Mouse (Mus musculus): ENCODE results near the gene Gzmf. TPM values are rescaled to one million over a fixed set of nuclear protein-coding genes. Genes with fewer than 3 reads are reported as not detected.
"Not testable (repeated sequence)": the region's sequence is repeated elsewhere in the genome, so short reads cannot be mapped to it uniquely, and the experiment has no call there.

The Gzmf gene
- polyA plus RNA-seq, 1 experiment from 2014 or later: not detected

DNA sequence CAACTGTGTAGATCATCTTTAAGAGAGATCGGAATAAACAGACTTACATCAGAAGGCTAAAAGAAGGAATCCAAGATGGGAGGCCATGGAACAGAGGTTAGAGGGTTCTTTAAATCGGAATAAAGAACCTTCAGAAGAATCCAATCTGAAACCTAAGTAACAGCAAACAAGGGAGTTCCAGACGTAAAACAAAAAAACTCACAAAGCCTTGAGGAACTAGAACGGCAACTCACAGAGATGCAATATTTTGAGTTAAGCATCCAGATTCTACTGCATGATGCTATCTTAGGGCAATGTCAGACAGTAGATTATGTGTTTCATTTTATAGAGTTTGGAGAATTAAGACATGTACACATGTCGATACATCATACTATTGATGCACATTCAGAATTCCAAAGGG, 36.7 kb downstream of the Gzmf start, which contains the start of gene Gzmn:
Gene Gzmn (minus strand): TSS at position 101 of the 400 bp plus-strand sequence.
- no peaks in the 10 kb centered on the region for H3K27me3 ChIP-seq (ENCODE audit: control insufficient read depth, insufficient read depth, low read length)
- no peak within 1 kb of the TSS for H3K9ac ChIP-seq (replicated peaks; ENCODE audit: low read depth, low read length)
- no peak within 1 kb of the TSS for H3K4me2 ChIP-seq (replicated peaks; ENCODE audit: low read depth, low read length)
- no peak within 1 kb of the TSS for H3K27ac ChIP-seq (ENCODE audit: low read length)
- no peak for ATAC-seq (ENCODE audit: insufficient number of reproducible peaks, insufficient read depth, low FRiP score, low read depth)
- H3K9me3 ChIP-seq (ENCODE audit: control insufficient read depth, low read depth, low read length): no peaks in the 10 kb centered on the region
- H3K36me3 ChIP-seq (ENCODE audit: control insufficient read depth, insufficient read depth, low read length): no peaks in the 10 kb centered on the region
- no peaks in the 10 kb centered on the region for H3K4me1 ChIP-seq (ENCODE audit: control insufficient read depth, insufficient read depth, low read length)
- no peak within 1 kb of the TSS for H3K4me3 ChIP-seq (ENCODE audit: low read depth, low read length)
- WGBS: 88% methylated on average over 5 of the region's 5 CpGs

DNA sequence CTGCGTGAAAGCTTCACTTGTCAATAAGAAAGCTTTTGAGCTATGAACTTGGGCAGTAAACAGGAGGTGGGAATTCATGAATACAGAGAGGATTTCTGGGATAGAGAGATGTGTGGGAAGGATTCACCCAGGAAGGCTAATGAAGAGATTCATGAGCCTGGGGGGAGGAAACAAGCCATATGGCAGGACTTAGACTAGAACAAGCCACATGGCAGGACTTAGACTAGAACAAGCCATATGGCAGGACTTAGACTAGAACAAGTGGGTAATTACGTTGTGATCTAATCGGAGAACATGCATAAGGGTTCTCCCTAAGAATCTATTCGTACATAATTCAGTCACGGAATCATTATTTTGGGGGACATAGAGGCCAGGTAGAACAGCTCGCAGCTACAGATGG, 37.8 kb downstream of the Gzmf start:
- WGBS: 87% methylated on average over 6 of the region's 6 CpGs
- H3K4me2 ChIP-seq (replicated peaks; ENCODE audit: low read depth, low read length): no peak overlapping the region
- no peaks in the 10 kb centered on the region for H3K36me3 ChIP-seq (ENCODE audit: control insufficient read depth, insufficient read depth, low read length)
- no peaks in the 10 kb centered on the region for H3K4me1 ChIP-seq (ENCODE audit: control insufficient read depth, insufficient read depth, low read length)
- H3K9me3 ChIP-seq (ENCODE audit: control insufficient read depth, low read depth, low read length): no peaks in the 10 kb centered on the region
- H3K27me3 ChIP-seq (ENCODE audit: control insufficient read depth, insufficient read depth, low read length): no peaks in the 10 kb centered on the region
- no peak for ATAC-seq (ENCODE audit: insufficient number of reproducible peaks, insufficient read depth, low FRiP score, low read depth)
- no peak overlapping the region for H3K9ac ChIP-seq (replicated peaks; ENCODE audit: low read depth, low read length)
- H3K27ac ChIP-seq (ENCODE audit: low read length): no peak overlapping the region
- no peak overlapping the region for H3K4me3 ChIP-seq (ENCODE audit: low read depth, low read length)

DNA sequence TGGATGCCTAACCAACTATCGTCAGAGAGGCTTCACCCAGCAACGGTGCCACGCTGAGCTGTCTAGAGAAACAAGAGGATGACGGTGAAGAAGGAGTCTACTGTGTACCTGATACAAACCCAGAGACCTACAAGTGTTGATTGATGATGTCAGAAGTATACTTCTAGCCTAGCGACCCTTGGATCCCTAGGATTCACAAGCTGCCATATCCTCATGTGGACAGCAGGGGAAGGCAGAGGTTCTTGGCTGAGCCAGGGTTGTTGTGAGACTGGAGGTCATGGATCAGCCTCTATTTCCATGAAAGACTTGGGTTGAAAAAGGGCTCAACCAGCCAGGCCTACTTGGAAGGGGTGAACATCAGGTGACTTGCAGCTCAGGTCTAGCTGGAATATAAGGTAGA, 38.5 kb downstream of the Gzmf start:
- no peaks in the 10 kb centered on the region for H3K9me3 ChIP-seq (ENCODE audit: control insufficient read depth, low read depth, low read length)
- no peak overlapping the region for H3K9ac ChIP-seq (replicated peaks; ENCODE audit: low read depth, low read length)
- no peak for ATAC-seq (ENCODE audit: insufficient number of reproducible peaks, insufficient read depth, low FRiP score, low read depth)
- H3K27me3 ChIP-seq (ENCODE audit: control insufficient read depth, insufficient read depth, low read length): no peaks in the 10 kb centered on the region
- no peak overlapping the region for H3K27ac ChIP-seq (ENCODE audit: low read length)
- H3K4me2 ChIP-seq (replicated peaks; ENCODE audit: low read depth, low read length): no peak overlapping the region
- no peaks in the 10 kb centered on the region for H3K4me1 ChIP-seq (ENCODE audit: control insufficient read depth, insufficient read depth, low read length)
- H3K36me3 ChIP-seq (ENCODE audit: control insufficient read depth, insufficient read depth, low read length): no peaks in the 10 kb centered on the region
- 89% methylated on average over 5 of the region's 5 CpGs for WGBS
- no peak overlapping the region for H3K4me3 ChIP-seq (ENCODE audit: low read depth, low read length)

DNA sequence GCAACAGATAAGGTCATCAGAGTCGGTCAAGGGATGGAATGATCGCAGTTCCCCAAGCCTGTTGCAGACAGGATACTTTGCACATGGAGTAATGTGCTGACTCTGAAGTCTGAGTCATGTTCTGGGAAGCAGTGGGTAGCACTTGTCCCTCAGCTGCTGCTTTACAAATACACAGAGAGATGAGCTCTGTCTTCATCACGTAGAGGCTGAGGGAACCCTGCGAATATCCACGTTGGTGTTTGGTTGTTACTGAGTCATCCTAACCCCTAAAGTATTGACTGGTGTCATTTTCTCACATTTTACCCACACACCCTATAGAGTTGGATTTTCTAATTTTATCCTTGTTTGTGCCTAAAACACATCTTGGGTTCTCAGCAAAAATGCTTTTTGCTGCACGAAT, 43.2 kb downstream of the Gzmf start:
- ATAC-seq (ENCODE audit: insufficient number of reproducible peaks, insufficient read depth, low FRiP score, low read depth): no peak
- no peaks in the 10 kb centered on the region for H3K4me1 ChIP-seq (ENCODE audit: control insufficient read depth, insufficient read depth, low read length)
- H3K9me3 ChIP-seq (ENCODE audit: control insufficient read depth, low read depth, low read length): no peaks in the 10 kb centered on the region
- H3K4me3 ChIP-seq (ENCODE audit: low read depth, low read length): no peak overlapping the region
- H3K9ac ChIP-seq (replicated peaks; ENCODE audit: low read depth, low read length): no peak overlapping the region
- H3K4me2 ChIP-seq (replicated peaks; ENCODE audit: low read depth, low read length): no peak overlapping the region
- H3K27ac ChIP-seq (ENCODE audit: low read length): no peak overlapping the region
- WGBS: 75% methylated on average over 6 of the region's 6 CpGs
- no peaks in the 10 kb centered on the region for H3K27me3 ChIP-seq (ENCODE audit: control insufficient read depth, insufficient read depth, low read length)
- no peaks in the 10 kb centered on the region for H3K36me3 ChIP-seq (ENCODE audit: control insufficient read depth, insufficient read depth, low read length)

DNA sequence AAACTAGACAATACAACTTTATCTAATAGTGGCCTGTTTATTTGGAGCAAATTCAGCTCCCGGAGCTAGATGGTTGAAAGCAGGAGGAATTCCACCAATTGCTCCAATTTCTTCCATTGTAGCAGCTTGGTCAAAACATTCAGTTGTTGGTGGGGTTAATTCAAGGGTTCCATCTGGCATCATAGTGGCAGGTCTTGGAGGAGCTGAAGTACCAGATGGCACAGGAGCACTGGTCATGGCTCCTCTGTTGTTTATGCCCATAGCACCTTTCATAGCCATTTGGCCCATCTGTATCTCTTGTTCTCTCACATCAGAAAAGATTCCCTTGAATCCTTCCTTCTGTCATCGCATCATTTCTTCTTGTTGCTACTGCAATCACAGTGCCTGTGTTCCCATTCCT, 49.1 kb downstream of the Gzmf start:
- ATAC-seq (ENCODE audit: insufficient number of reproducible peaks, insufficient read depth, low FRiP score, low read depth): no peak
- no peak overlapping the region for H3K27ac ChIP-seq (ENCODE audit: low read length)
- H3K36me3 ChIP-seq (ENCODE audit: control insufficient read depth, insufficient read depth, low read length): no peaks in the 10 kb centered on the region
- no peak overlapping the region for H3K9ac ChIP-seq (replicated peaks; ENCODE audit: low read depth, low read length)
- no peaks in the 10 kb centered on the region for H3K27me3 ChIP-seq (ENCODE audit: control insufficient read depth, insufficient read depth, low read length)
- H3K4me3 ChIP-seq (ENCODE audit: low read depth, low read length): no peak overlapping the region
- WGBS: 93% methylated on average over 2 of the region's 2 CpGs
- H3K9me3 ChIP-seq (ENCODE audit: control insufficient read depth, low read depth, low read length): no peaks in the 10 kb centered on the region
- no peak overlapping the region for H3K4me2 ChIP-seq (replicated peaks; ENCODE audit: low read depth, low read length)
- no peaks in the 10 kb centered on the region for H3K4me1 ChIP-seq (ENCODE audit: control insufficient read depth, insufficient read depth, low read length)

DNA sequence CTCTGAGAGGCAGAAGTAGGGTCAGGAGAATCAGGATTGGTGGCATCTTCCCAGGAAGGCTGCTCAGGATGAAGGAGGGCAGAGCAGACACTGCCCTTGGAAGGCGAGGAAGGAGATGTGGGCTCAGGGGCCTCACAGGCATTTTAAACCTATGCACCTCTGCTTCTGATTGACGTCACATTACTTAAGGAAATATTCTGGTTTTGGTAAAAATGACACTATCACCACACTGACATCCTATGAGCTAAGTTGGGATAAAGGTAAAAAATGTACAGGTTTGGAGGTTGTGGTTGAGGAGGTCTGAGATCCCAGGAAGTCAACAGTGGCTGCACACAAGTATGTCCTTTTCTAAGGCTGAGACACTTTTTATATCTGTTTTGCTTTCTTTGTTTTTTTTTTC, 51.7 kb downstream of the Gzmf start, which contains the start of gene Gzmg:
Gene Gzmg (minus strand): TSS at position 101 of the 400 bp plus-strand sequence.
- H3K4me1 ChIP-seq (ENCODE audit: control insufficient read depth, insufficient read depth, low read length); H3K36me3 ChIP-seq (ENCODE audit: control insufficient read depth, insufficient read depth, low read length); ATAC-seq (ENCODE audit: insufficient number of reproducible peaks, insufficient read depth, low FRiP score, low read depth); H3K9me3 ChIP-seq (ENCODE audit: control insufficient read depth, low read depth, low read length); H3K27ac ChIP-seq (ENCODE audit: low read length); H3K27me3 ChIP-seq (ENCODE audit: control insufficient read depth, insufficient read depth, low read length); H3K9ac ChIP-seq (replicated peaks; ENCODE audit: low read depth, low read length); H3K4me2 ChIP-seq (replicated peaks; ENCODE audit: low read depth, low read length); H3K4me3 ChIP-seq (ENCODE audit: low read depth, low read length): not testable (repeated sequence)
- 82% methylated on average over 2 of the region's 2 CpGs for WGBS

DNA sequence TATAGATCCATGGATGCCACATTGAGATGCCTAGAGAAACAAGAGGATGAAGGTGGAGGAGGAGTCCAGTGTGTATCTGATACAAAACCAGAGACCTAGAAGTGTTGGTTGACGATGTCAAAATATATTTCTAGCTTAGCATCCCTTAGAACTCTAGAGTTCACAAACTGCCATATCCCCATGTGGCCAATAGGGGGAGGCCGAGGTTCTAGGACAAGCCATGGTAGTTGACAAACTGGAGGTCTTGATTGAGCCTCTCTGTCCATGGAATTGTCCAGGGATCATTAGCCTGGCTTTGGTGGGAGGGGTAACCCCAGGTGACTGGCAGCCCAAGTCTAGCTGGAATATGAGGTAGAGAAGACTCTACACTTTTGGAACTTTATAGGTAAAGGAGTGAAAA, 55.9 kb downstream of the Gzmf start:
- no peak for ATAC-seq (ENCODE audit: insufficient number of reproducible peaks, insufficient read depth, low FRiP score, low read depth)
- Histone ChIP-seq H3K4me1 (ENCODE audit: control insufficient read depth, insufficient read depth, low read length) (no peaks in the 10 kb centered on the region), H3K27me3 (ENCODE audit: control insufficient read depth, insufficient read depth, low read length) (no peaks in the 10 kb centered on the region), H3K36me3 (ENCODE audit: control insufficient read depth, insufficient read depth, low read length) (no peaks in the 10 kb centered on the region), H3K4me3 (ENCODE audit: low read depth, low read length) (no peak overlapping the region), H3K9ac (replicated peaks; ENCODE audit: low read depth, low read length) (no peak overlapping the region), H3K9me3 (ENCODE audit: control insufficient read depth, low read depth, low read length) (no peaks in the 10 kb centered on the region), H3K4me2 (replicated peaks; ENCODE audit: low read depth, low read length) (no peak overlapping the region), H3K27ac (ENCODE audit: low read length) (no peak overlapping the region)
- 73% methylated on average over 2 of the region's 2 CpGs for WGBS

Other genes with a start within 250 kb of the Gzmf start
- gene Mcpt1, start 193.4 kb downstream of the Gzmf start, polyA plus RNA-seq (2014; fragmentation: Nextera tagmentation; extraction: Ambion mirVana): 0.58 and 0.86 TPM in 2 replicates
- gene Mcpt9, start 180.9 kb downstream of the Gzmf start, polyA plus RNA-seq (2014; fragmentation: Nextera tagmentation; extraction: Ambion mirVana): not detected in 2 replicates
- 0.64 and 1.0 TPM in 2 replicates for gene Mcpt2, start 169.4 kb downstream of the Gzmf start, polyA plus RNA-seq (2014; fragmentation: Nextera tagmentation; extraction: Ambion mirVana)
- gene Mcpt4, start 149.1 kb downstream of the Gzmf start, polyA plus RNA-seq (2014; fragmentation: Nextera tagmentation; extraction: Ambion mirVana): 0.52 and 1.2 TPM in 2 replicates
- 1.0 and 1.5 TPM in 2 replicates for gene Mcpt8, start 126.1 kb downstream of the Gzmf start, polyA plus RNA-seq (2014; fragmentation: Nextera tagmentation; extraction: Ambion mirVana)
- 0.43 and 0.51 TPM in 2 replicates for gene Ctsg, start 108.8 kb downstream of the Gzmf start, polyA plus RNA-seq (2014; fragmentation: Nextera tagmentation; extraction: Ambion mirVana)
- not detected in 2 replicates for gene Gzme, start 90.8 kb downstream of the Gzmf start, polyA plus RNA-seq (2014; fragmentation: Nextera tagmentation; extraction: Ambion mirVana)
- gene Gzmd, start 78.8 kb downstream of the Gzmf start, polyA plus RNA-seq (2014; fragmentation: Nextera tagmentation; extraction: Ambion mirVana): not detected in 2 replicates
- not detected in 2 replicates for gene Gzmg, start 51.8 kb downstream of the Gzmf start, polyA plus RNA-seq (2014; fragmentation: Nextera tagmentation; extraction: Ambion mirVana)
- gene Gzmn, start 36.8 kb downstream of the Gzmf start, polyA plus RNA-seq (2014; fragmentation: Nextera tagmentation; extraction: Ambion mirVana): not detected in 2 replicates
- not detected in 2 replicates for gene Gzmc, start 23.2 kb upstream of the Gzmf start, polyA plus RNA-seq (2014; fragmentation: Nextera tagmentation; extraction: Ambion mirVana)
- gene Gzmb, start 50.8 kb upstream of the Gzmf start, polyA plus RNA-seq (2014; fragmentation: Nextera tagmentation; extraction: Ambion mirVana): 0.41 and 1.0 TPM in 2 replicates
- 0.17 and 0.22 TPM in 2 replicates for gene Atp12a, start 153.7 kb upstream of the Gzmf start, polyA plus RNA-seq (2014; fragmentation: Nextera tagmentation; extraction: Ambion mirVana)
- 1.6 and 2.5 TPM in 2 replicates for gene Rnf17, start 191.2 kb upstream of the Gzmf start, polyA plus RNA-seq (2014; fragmentation: Nextera tagmentation; extraction: Ambion mirVana)